Mouse (Mus musculus): ENCODE data around the gene Tbcel. TPM values are rescaled to one million over a fixed set of nuclear protein-coding genes. Genes with fewer than 3 reads are reported as not detected.

The Tbcel gene
- polyA plus RNA-seq, 1 experiment from 2014 or later, result 5.2 TPM

GRCm38 (mm10) chr9:42417352-42417952 lies 90.2 kb downstream of the Tbcel start:
- Histone ChIP-seq H3K9me3 (replicated peaks) (no peaks in the 10 kb centered on the region), H3K4me2 (no peak overlapping the region), H3K9ac (no peak overlapping the region), H3K36me3 (peaks cover 13% of the 10 kb centered on the region; the same call in 1 of the 2 replicates), H3K4me3 (no peak overlapping the region), H3K27me3 (replicated peaks) (no peaks in the 10 kb centered on the region), H3K4me1 (replicated peaks) (no peaks in the 10 kb centered on the region), H3K27ac (ENCODE audit: poor library complexity, severe bottlenecking) (no peak overlapping the region)
- WGBS, result 75% methylated on average over 12 of the region's 12 CpGs
- no peak for ATAC-seq (ENCODE audit: insufficient number of reproducible peaks, low FRiP score)

GRCm38 (mm10) chr9:42415184-42415583 lies 92.4 kb downstream of the Tbcel start:
- Histone ChIP-seq H3K4me1 (replicated peaks) (no peaks in the 10 kb centered on the region), H3K27ac (ENCODE audit: poor library complexity, severe bottlenecking) (no peak overlapping the region), H3K27me3 (replicated peaks) (no peaks in the 10 kb centered on the region), H3K36me3 (peaks cover 3% of the 10 kb centered on the region; the same call in 1 of the 2 replicates), H3K4me3 (no peak overlapping the region), H3K4me2 (no peak overlapping the region), H3K9ac (no peak overlapping the region), H3K9me3 (replicated peaks) (no peaks in the 10 kb centered on the region)
- 0 out of 2 replicates have a peak, but pooled peaks have one; percentile 36 for ATAC-seq (ENCODE audit: insufficient number of reproducible peaks, low FRiP score)
- 27% methylated on average over 1 of the region's 1 CpGs for WGBS

- H3K9me3 ChIP-seq (replicated peaks), result no peaks in the 10 kb centered on the region
- H3K4me3 ChIP-seq, result no peak overlapping the region
- H3K4me1 ChIP-seq (replicated peaks), result no peaks in the 10 kb centered on the region
- no peak for ATAC-seq (ENCODE audit: insufficient number of reproducible peaks, low FRiP score)
- no peaks in the 10 kb centered on the region for H3K27me3 ChIP-seq (replicated peaks)
- 91% methylated on average over 12 of the region's 12 CpGs for WGBS
- H3K9ac ChIP-seq, result no peak overlapping the region
- no peak overlapping the region for H3K4me2 ChIP-seq
- no peak overlapping the region for H3K27ac ChIP-seq (ENCODE audit: poor library complexity, severe bottlenecking)
- peaks cover 3% of the 10 kb centered on the region; the same call in 1 of the 2 replicates for H3K36me3 ChIP-seq
Measured at GRCm38 (mm10) chr9:42413345-42413744, 94.3 kb downstream of the Tbcel start.

GRCm38 (mm10) chr9:42411296-42411695 lies 96.3 kb downstream of the Tbcel start:
- Histone ChIP-seq H3K9me3 (replicated peaks) (no peaks in the 10 kb centered on the region), H3K27ac (ENCODE audit: poor library complexity, severe bottlenecking) (no peak overlapping the region), H3K4me2 (no peak overlapping the region), H3K9ac (no peak overlapping the region), H3K27me3 (replicated peaks) (0 out of 2 replicates have a peak, but pooled peaks cover 5% of the 10 kb centered on the region), H3K4me1 (replicated peaks) (no peaks in the 10 kb centered on the region), H3K36me3 (peaks cover 3% of the 10 kb centered on the region; the same call in 1 of the 2 replicates), H3K4me3 (no peak overlapping the region)
- WGBS, result 86% methylated on average over 6 of the region's 6 CpGs
- no peak for ATAC-seq (ENCODE audit: insufficient number of reproducible peaks, low FRiP score)

- Histone ChIP-seq H3K27ac (ENCODE audit: poor library complexity, severe bottlenecking) (no peak overlapping the region), H3K27me3 (replicated peaks) (0 out of 2 replicates have a peak, but pooled peaks cover 7% of the 10 kb centered on the region), H3K9ac (no peak overlapping the region), H3K9me3 (replicated peaks) (no peaks in the 10 kb centered on the region), H3K4me1 (replicated peaks) (no peaks in the 10 kb centered on the region), H3K4me2 (no peak overlapping the region), H3K4me3 (no peak overlapping the region), H3K36me3 (no peaks in the 10 kb centered on the region)
- ATAC-seq (ENCODE audit: insufficient number of reproducible peaks, low FRiP score), result no peak
- 76% methylated on average over 4 of the region's 4 CpGs for WGBS
Measured at GRCm38 (mm10) chr9:42405736-42406135, 101.9 kb downstream of the Tbcel start.

- Histone ChIP-seq H3K27ac (ENCODE audit: poor library complexity, severe bottlenecking) (no peak overlapping the region), H3K9me3 (replicated peaks) (no peaks in the 10 kb centered on the region), H3K4me2 (no peak overlapping the region), H3K4me1 (replicated peaks) (no peaks in the 10 kb centered on the region), H3K4me3 (no peak overlapping the region), H3K9ac (no peak overlapping the region), H3K36me3 (no peaks in the 10 kb centered on the region), H3K27me3 (replicated peaks) (peaks cover 17% of the 10 kb centered on the region)
- ATAC-seq (ENCODE audit: insufficient number of reproducible peaks, low FRiP score), result no peak
- WGBS, result 83% methylated on average over 6 of the region's 6 CpGs
Measured at GRCm38 (mm10) chr9:42401486-42401885, 106.1 kb downstream of the Tbcel start.

- ATAC-seq (ENCODE audit: insufficient number of reproducible peaks, low FRiP score), result no peak
- no peaks in the 10 kb centered on the region for H3K36me3 ChIP-seq
- peaks cover 22% of the 10 kb centered on the region for H3K27me3 ChIP-seq (replicated peaks)
- peaks cover 3% of the 10 kb centered on the region; the same call in 1 of the 2 replicates for H3K4me1 ChIP-seq (replicated peaks)
- H3K4me2 ChIP-seq, result no peak within 1 kb of the TSS
- H3K9ac ChIP-seq, result no peak within 1 kb of the TSS
- WGBS, result 76% methylated on average over 6 of the region's 6 CpGs
- no peak within 1 kb of the TSS for H3K27ac ChIP-seq (ENCODE audit: poor library complexity, severe bottlenecking)
- H3K9me3 ChIP-seq (replicated peaks), result no peaks in the 10 kb centered on the region
- H3K4me3 ChIP-seq, result no peak within 1 kb of the TSS
Measured at GRCm38 (mm10) chr9:42399829-42400228, 107.8 kb downstream of the Tbcel start, which contains the start of gene Tecta. Gene Tecta (minus strand): TSS chr9:42399929.

GRCm38 (mm10) chr9:42396141-42396540 lies 111.5 kb downstream of the Tbcel start:
- no peak for ATAC-seq (ENCODE audit: insufficient number of reproducible peaks, low FRiP score)
- 9% methylated on average over 2 of the region's 2 CpGs for WGBS
- H3K4me1 ChIP-seq (replicated peaks), result peaks cover 3% of the 10 kb centered on the region; the same call in 1 of the 2 replicates
- H3K27me3 ChIP-seq (replicated peaks), result peaks cover 29% of the 10 kb centered on the region
- H3K9ac ChIP-seq, result no peak overlapping the region
- no peak overlapping the region for H3K4me3 ChIP-seq
- no peak overlapping the region for H3K4me2 ChIP-seq
- no peak overlapping the region for H3K27ac ChIP-seq (ENCODE audit: poor library complexity, severe bottlenecking)
- no peaks in the 10 kb centered on the region for H3K9me3 ChIP-seq (replicated peaks)
- no peaks in the 10 kb centered on the region for H3K36me3 ChIP-seq

- Histone ChIP-seq H3K4me3 (no peak overlapping the region), H3K27ac (ENCODE audit: poor library complexity, severe bottlenecking) (no peak overlapping the region), H3K9me3 (replicated peaks) (no peaks in the 10 kb centered on the region), H3K4me1 (replicated peaks) (peaks cover 3% of the 10 kb centered on the region; the same call in 1 of the 2 replicates), H3K36me3 (no peaks in the 10 kb centered on the region), H3K4me2 (no peak overlapping the region), H3K9ac (no peak overlapping the region), H3K27me3 (replicated peaks) (peaks cover 32% of the 10 kb centered on the region)
- WGBS, result 78% methylated on average over 6 of the region's 6 CpGs
- no peak for ATAC-seq (ENCODE audit: insufficient number of reproducible peaks, low FRiP score)
Measured at GRCm38 (mm10) chr9:42394903-42395302, 112.7 kb downstream of the Tbcel start.

GRCm38 (mm10) chr9:42394321-42394720 lies 113.3 kb downstream of the Tbcel start:
- H3K4me3 ChIP-seq, result no peak overlapping the region
- no peak overlapping the region for H3K4me2 ChIP-seq
- H3K9me3 ChIP-seq (replicated peaks), result no peaks in the 10 kb centered on the region
- H3K4me1 ChIP-seq (replicated peaks), result peaks cover 3% of the 10 kb centered on the region; the same call in 1 of the 2 replicates
- WGBS, result 94% methylated on average over 8 of the region's 8 CpGs
- H3K27me3 ChIP-seq (replicated peaks), result peaks cover 31% of the 10 kb centered on the region
- no peak for ATAC-seq (ENCODE audit: insufficient number of reproducible peaks, low FRiP score)
- H3K36me3 ChIP-seq, result no peaks in the 10 kb centered on the region
- no peak overlapping the region for H3K27ac ChIP-seq (ENCODE audit: poor library complexity, severe bottlenecking)
- no peak overlapping the region for H3K9ac ChIP-seq

- Histone ChIP-seq H3K4me2 (no peak overlapping the region), H3K9me3 (replicated peaks) (no peaks in the 10 kb centered on the region), H3K9ac (no peak overlapping the region), H3K4me3 (no peak overlapping the region), H3K4me1 (replicated peaks) (peaks cover 3% of the 10 kb centered on the region; the same call in 1 of the 2 replicates), H3K36me3 (no peaks in the 10 kb centered on the region), H3K27ac (ENCODE audit: poor library complexity, severe bottlenecking) (no peak overlapping the region), H3K27me3 (replicated peaks) (peaks cover 26% of the 10 kb centered on the region)
- WGBS, result 51% methylated on average over 6 of the region's 6 CpGs
- ATAC-seq (ENCODE audit: insufficient number of reproducible peaks, low FRiP score), result no peak
Measured at GRCm38 (mm10) chr9:42392927-42393326, 114.7 kb downstream of the Tbcel start.

GRCm38 (mm10) chr9:42388490-42388889 lies 119.1 kb downstream of the Tbcel start:
- no peaks in the 10 kb centered on the region for H3K4me1 ChIP-seq (replicated peaks)

More at GRCm38 (mm10) chr9:42388490-42388889, 119.1 kb downstream of the Tbcel start:
- no peak overlapping the region for H3K27ac ChIP-seq (ENCODE audit: poor library complexity, severe bottlenecking)
- no peak overlapping the region for H3K4me3 ChIP-seq
- H3K4me2 ChIP-seq, result no peak overlapping the region
- H3K36me3 ChIP-seq, result no peaks in the 10 kb centered on the region
- no peak for ATAC-seq (ENCODE audit: insufficient number of reproducible peaks, low FRiP score)
- no peaks in the 10 kb centered on the region for H3K9me3 ChIP-seq (replicated peaks)
- peaks cover 32% of the 10 kb centered on the region for H3K27me3 ChIP-seq (replicated peaks)
- H3K9ac ChIP-seq, result no peak overlapping the region
- 47% methylated on average over 4 of the region's 4 CpGs for WGBS
